8 mouse cellular contexts compared by ENCODE assay signal in genomic region chr11:3647688-3648087, GRCm38 (mm10). TPM values are rescaled to one million over a fixed set of nuclear protein-coding genes. Genes with fewer than 3 reads are reported as not detected.
DNase-seq lines count a peak whose midpoint lies in the region; ATAC-seq and TF ChIP-seq lines count a peak whose summit lies in the region.

No protein-coding gene starts in this region.

- no peaks in the 10 kb centered on the region; the same call in 1 of the 2 replicates for H3K4me1 ChIP-seq in testis, adult 2 months (ENCODE audit: control insufficient read depth, insufficient read depth, low read length)
- peaks cover 16% of the 10 kb centered on the region for H3K4me1 ChIP-seq in limb, embryonic 13.5 days
- peaks cover 9% of the 10 kb centered on the region; the same call in 1 of the 2 replicates for H3K4me1 ChIP-seq in stomach, embryonic 16.5 days (ENCODE audit: control insufficient read depth, insufficient read depth, low read length)

- no peak for TF ChIP-seq CTCF in testis, adult 2 months (IDR thresholded peaks at IDR 0.05; ENCODE audit: control insufficient read depth, insufficient read depth, insufficient replicate concordance, low read depth, low read length)

- H3K27me3 ChIP-seq in testis, adult 2 months (ENCODE audit: control insufficient read depth, insufficient read depth, low read length) = no peaks in the 10 kb centered on the region
- H3K27me3 ChIP-seq in limb, embryonic 13.5 days = no peaks in the 10 kb centered on the region
- no peaks in the 10 kb centered on the region for H3K27me3 ChIP-seq in stomach, embryonic 16.5 days (ENCODE audit: control insufficient read depth, insufficient read depth, low read length)

- H3K36me3 ChIP-seq in testis, adult 2 months (ENCODE audit: control insufficient read depth, insufficient read depth, low read length) = no peaks in the 10 kb centered on the region
- peaks cover 55% of the 10 kb centered on the region for H3K36me3 ChIP-seq in limb, embryonic 13.5 days
- H3K36me3 ChIP-seq in stomach, embryonic 16.5 days (ENCODE audit: control insufficient read depth, insufficient read depth, low read length) = peaks cover 40% of the 10 kb centered on the region

- 84% methylated on average over 5 of the region's 5 CpGs for WGBS in limb, embryonic 13.5 days
- 80% methylated on average over 5 of the region's 5 CpGs for WGBS in stomach, embryonic 16.5 days

- no peak for TF ChIP-seq POLR2A in testis, adult 2 months (IDR thresholded peaks at IDR 0.05; ENCODE audit: control insufficient read depth, low read depth, low read length)

- H3K27ac ChIP-seq in testis, adult 2 months (ENCODE audit: control insufficient read depth, insufficient read depth, low read depth, low read length) = peak overlapping the region; percentile 93
- no peak overlapping the region for H3K27ac ChIP-seq in limb, embryonic 13.5 days
- no peak overlapping the region for H3K27ac ChIP-seq in stomach, embryonic 16.5 days (ENCODE audit: low read length)

- peak overlapping the region; percentile 85 for H3K4me3 ChIP-seq in testis, adult 2 months (ENCODE audit: control insufficient read depth, low read depth, low read length)
- H3K4me3 ChIP-seq in limb, embryonic 13.5 days = peak overlapping the region; percentile 96
- peak overlapping the region; percentile 89 for H3K4me3 ChIP-seq in stomach, embryonic 16.5 days (replicated peaks; ENCODE audit: low read length)

- H3K4me2 ChIP-seq in limb, embryonic 13.5 days (replicated peaks) = peak overlapping the region; percentile 71
- peak overlapping the region; percentile 63 for H3K4me2 ChIP-seq in stomach, embryonic 16.5 days (ENCODE audit: low read depth, low read length)

- DNase-seq in CD4-positive, CD25-positive, alpha-beta regulatory T cell, adult 2 months (ENCODE audit: low read depth, low spot score) = peak; percentile 32
- DNase-seq in testis, postnatal 10 days (ENCODE audit: low spot score) = no peak
- DNase-seq in MN1 (ENCODE audit: low spot score) = no peak
- no peak for DNase-seq in spleen, adult 18-20 months

- H3K9ac ChIP-seq in limb, embryonic 13.5 days = peak overlapping the region; percentile 99
- peak overlapping the region; percentile 93; the same call in 1 of the 2 replicates for H3K9ac ChIP-seq in stomach, embryonic 16.5 days (ENCODE audit: low read length)

- peaks cover 27% of the 10 kb centered on the region for H3K9me3 ChIP-seq in limb, embryonic 13.5 days
- H3K9me3 ChIP-seq in stomach, embryonic 16.5 days (replicated peaks; ENCODE audit: control insufficient read depth, low read length) = peaks cover 22% of the 10 kb centered on the region

- no peak for ATAC-seq in CD4-positive, CD25-positive, alpha-beta regulatory T cell, adult 4 months
- no peak for ATAC-seq in limb, embryonic 13.5 days (ENCODE audit: low FRiP score, low read depth)
- no peak for ATAC-seq in stomach, embryonic 16.5 days (ENCODE audit: insufficient read depth, low FRiP score)

RNA-seq across cellular contexts. Expression of gene Morc2a, which starts 1.3 kb away (rescaled TPM):
- 10 to 100 TPM in 1 of 2 experiments, 1 to 10 TPM in 1; 8.1 to 10.7 TPM for polyA plus RNA-seq in CD4-positive, CD25-positive, alpha-beta regulatory T cell, adult 4 months (2017; shearing (Covaris generic))
- polyA plus RNA-seq in testis, adult 2 months (2012; rRNA removed) = 15.5 and 16.0 TPM in 2 replicates
- 32.4 and 37.0 TPM in 2 replicates for polyA plus RNA-seq in limb, embryonic 13.5 days (2015; fragmentation: Nextera tagmentation; extraction: Ambion mirVana)
- 23.4 and 25.4 TPM in 2 replicates for polyA plus RNA-seq in stomach, embryonic 16.5 days (2015; fragmentation: Nextera tagmentation; extraction: Ambion mirVana)
